Mouse (Mus musculus) hindbrain, postnatal 0 days (tissue): Measurements from ENCODE around the gene Tenm4. TPM values are rescaled to one million over a fixed set of nuclear protein-coding genes. Genes with fewer than 3 reads are reported as not detected.
"Not testable (repeated sequence)": the region's sequence is repeated elsewhere in the genome, so short reads cannot be mapped to it uniquely, and the experiment has no call there.

ENCODE experiments used
- ATAC-seq: fragments of 200-750 bp; cut with Nextera tagmentation; 2 replicates; pipeline ENCODE4 v1.8.0; 2017; ENCODE audit warnings: mild to moderate bottlenecking, moderate TSS enrichment, moderate library complexity
- DNase-seq: peaks from one replicate; pipeline ENCODE4 v3.0.0-alpha.2; 2015; ENCODE audit warnings: low spot score
- H3K27ac ChIP-seq: fragments of 300-500 bp; sonication (generic); 2 replicates; pipeline ENCODE4 v1.5.1; 2014; ENCODE audit warnings: mild to moderate bottlenecking
- H3K27me3 ChIP-seq: fragments of 300-500 bp; sonication (generic); 2 replicates; pipeline ENCODE4 v1.6.1; 2014; ENCODE audit warnings: low read length, mixed read lengths; ENCODE audit not compliant: insufficient read depth
- H3K36me3 ChIP-seq: fragments of 300-500 bp; sonication (generic); 2 replicates; pipeline ENCODE4 v1.6.1; 2014; ENCODE audit warnings: low read length, mixed read lengths; ENCODE audit not compliant: insufficient read depth
- H3K4me1 ChIP-seq: fragments of 300-500 bp; sonication (generic); 2 replicates; pipeline ENCODE4 v1.6.1; 2014; ENCODE audit warnings: antibody characterized with exemption, low read length, mixed read lengths; ENCODE audit not compliant: insufficient read depth
- H3K4me2 ChIP-seq: fragments of 300-500 bp; sonication (generic); 2 replicates; pipeline ENCODE4 v1.6.1; 2014; ENCODE audit warnings: low read depth, mild to moderate bottlenecking, low read length, moderate library complexity, mixed read lengths
- H3K4me3 ChIP-seq: fragments of 300-500 bp; sonication (generic); 2 replicates; pipeline ENCODE4 v1.5.1; 2014; ENCODE audit warnings: low read length
- H3K9ac ChIP-seq: fragments of 300-500 bp; sonication (generic); replicated peaks from 2 replicates; pipeline ENCODE4 v1.6.1; 2014; ENCODE audit warnings: mild to moderate bottlenecking, low read length, moderate library complexity, mixed read lengths
- H3K9me3 ChIP-seq: fragments of 300-500 bp; sonication (generic); 2 replicates; pipeline ENCODE4 v1.6.1; 2016; ENCODE audit warnings: low read length, mixed read lengths
- CTCF ChIP-seq: IDR thresholded peaks from 2 replicates; pipeline ENCODE4 v1.5.1; 2016; ENCODE audit warnings: antibody characterized with exemption, control low read depth, low read depth
- WGBS: fragments of 180-500 bp; shearing (Covaris S2); extraction: QIAGEN DNeasy Blood & Tissue Kit; methylation state at CpG from one replicate; pipeline ENCODE4 v1.1.7; 2014; 5-methylcytosine and 5-hydroxymethylcytosine counted together
- polyA plus RNA-seq: library from polyadenylated mRNA; unstranded; fragments of >200 nt; fragmentation: Nextera tagmentation; extraction: Ambion mirVana; gene quantifications from 2 replicates; pipeline ENCODE4 v1.2.1, GENCODE M21; 2015
- total RNA-seq: library from RNA; depleted of rRNA; stranded (reverse); fragments of >200 nt; gene quantifications from 2 replicates; pipeline ENCODE4 v1.2.3, GENCODE M21; 2014

Tenm4 gene
- total and polyA plus RNA-seq, 2 experiments from 2014 or later, result 24.1 to 49.7 TPM

DNA sequence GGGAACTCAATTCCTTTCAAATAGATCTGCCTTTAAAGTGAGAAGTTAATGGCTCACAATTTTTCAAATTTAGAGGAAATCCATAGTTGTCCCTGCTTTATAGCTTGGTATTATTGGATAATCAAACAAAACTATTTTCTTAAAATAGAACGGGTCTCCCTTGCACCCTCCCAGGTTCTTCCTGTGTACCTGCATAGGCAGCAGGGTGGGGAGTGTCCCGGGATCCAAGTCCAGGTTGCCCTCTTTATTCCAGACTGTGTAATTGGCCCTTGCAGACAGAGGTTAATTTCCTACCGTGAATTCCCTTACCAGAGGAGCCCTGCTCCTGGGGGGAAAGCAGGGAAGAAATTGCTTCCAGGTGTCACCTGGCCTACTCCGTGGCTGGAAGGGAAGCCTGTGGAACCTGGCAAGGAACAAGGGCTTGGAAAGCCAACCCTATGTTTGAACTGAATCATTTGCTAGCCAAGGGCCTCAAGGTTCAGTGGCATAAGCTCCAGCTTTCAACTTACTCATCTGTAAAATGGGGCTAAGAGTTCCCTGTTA is 449.0 kb downstream of the Tenm4 start:
- TF ChIP-seq CTCF, result no peak
- Histone ChIP-seq H3K4me3 (no peak overlapping the region), H3K4me2 (no peak overlapping the region), H3K27me3 (no peaks in the 10 kb centered on the region), H3K27ac (no peak overlapping the region), H3K9me3 (no peaks in the 10 kb centered on the region), H3K36me3 (no peaks in the 10 kb centered on the region), H3K9ac (no peak overlapping the region), H3K4me1 (no peaks in the 10 kb centered on the region)
- ATAC-seq (no peak), DNase-seq (no peak)
- WGBS, result 79% methylated on average over 4 of the region's 4 CpGs

DNA sequence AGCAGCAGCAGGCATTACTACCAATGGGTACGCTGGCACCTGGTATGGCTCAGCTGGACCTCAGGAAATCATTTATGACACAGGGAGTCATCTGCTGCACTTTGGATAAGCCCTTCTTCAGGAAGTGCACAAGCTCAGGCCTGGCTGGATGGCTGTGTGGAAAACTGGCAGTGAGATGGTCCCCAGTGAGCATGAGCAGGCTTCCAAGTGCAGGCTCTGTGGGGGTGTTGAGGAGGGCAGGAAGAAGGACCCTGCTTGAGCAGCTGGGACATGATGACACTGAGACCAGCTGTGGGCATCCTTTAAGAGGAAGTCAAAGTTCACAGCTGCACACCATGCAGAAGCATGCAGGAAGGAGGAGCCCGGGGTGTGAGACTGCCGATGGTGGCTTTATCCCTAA is 455.3 kb downstream of the Tenm4 start:
- Histone ChIP-seq H3K9ac (no peak overlapping the region), H3K4me1 (no peaks in the 10 kb centered on the region), H3K9me3 (no peaks in the 10 kb centered on the region), H3K4me2 (no peak overlapping the region), H3K27me3 (no peaks in the 10 kb centered on the region), H3K27ac (no peak overlapping the region), H3K36me3 (no peaks in the 10 kb centered on the region), H3K4me3 (no peak overlapping the region)
- DNase-seq (no peak), ATAC-seq (no peak)
- no peak for TF ChIP-seq CTCF
- 91% methylated on average over 3 of the region's 3 CpGs for WGBS

DNA sequence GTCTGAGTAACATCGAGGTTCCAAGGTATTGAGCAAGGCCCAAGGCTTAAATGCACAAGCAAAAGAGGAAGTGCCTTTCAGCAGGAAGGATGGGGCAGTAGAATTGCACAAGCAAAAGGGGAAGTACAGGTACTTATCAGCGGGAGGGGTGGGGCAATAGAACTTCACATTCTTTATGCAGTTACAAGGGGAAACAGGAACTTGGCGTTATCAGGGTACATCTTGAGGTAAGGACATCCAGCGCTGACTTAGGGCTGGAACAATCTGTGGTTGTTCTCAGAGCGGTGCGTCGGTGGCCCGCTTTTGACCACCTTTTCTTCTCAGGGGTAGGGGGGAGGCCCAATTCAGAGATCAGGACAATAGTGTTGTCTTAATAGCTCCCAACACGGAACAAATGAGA is 459.5 kb downstream of the Tenm4 start:
- not testable (repeated sequence) for H3K4me2 ChIP-seq, H3K9ac ChIP-seq, H3K9me3 ChIP-seq, H3K27me3 ChIP-seq, ATAC-seq, DNase-seq, H3K4me3 ChIP-seq, H3K27ac ChIP-seq, H3K36me3 ChIP-seq, H3K4me1 ChIP-seq
- 93% methylated on average over 9 of the region's 9 CpGs for WGBS

DNA sequence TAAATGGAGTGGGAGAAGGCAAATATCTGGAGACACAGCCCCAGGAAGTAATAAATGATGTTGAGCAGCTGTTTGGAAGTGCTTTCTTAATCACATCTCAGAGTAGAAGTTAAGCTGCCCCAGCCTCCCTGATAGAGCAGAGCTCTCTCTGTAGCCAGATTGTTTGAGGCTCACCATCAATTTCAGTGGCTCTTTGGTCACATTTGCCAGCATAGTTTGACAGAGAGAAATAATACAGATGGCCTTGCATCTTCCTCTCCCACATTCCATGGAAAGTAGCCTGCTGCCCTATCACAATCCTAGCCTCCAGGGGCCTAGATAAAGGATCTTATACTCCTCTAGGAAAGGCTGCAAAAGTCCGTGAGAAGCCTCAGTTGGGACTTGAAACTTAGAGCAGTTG is 462.0 kb downstream of the Tenm4 start:
- 78% methylated on average over 1 of the region's 1 CpGs for WGBS
- H3K27ac ChIP-seq, result no peak overlapping the region
- no peak overlapping the region for H3K4me2 ChIP-seq
- ATAC-seq, result no peak
- H3K36me3 ChIP-seq, result no peaks in the 10 kb centered on the region
- no peak overlapping the region for H3K4me3 ChIP-seq
- no peak overlapping the region for H3K9ac ChIP-seq
- TF ChIP-seq CTCF, result no peak
- H3K27me3 ChIP-seq, result no peaks in the 10 kb centered on the region
- no peak for DNase-seq
- no peaks in the 10 kb centered on the region for H3K9me3 ChIP-seq
- H3K4me1 ChIP-seq, result no peaks in the 10 kb centered on the region

DNA sequence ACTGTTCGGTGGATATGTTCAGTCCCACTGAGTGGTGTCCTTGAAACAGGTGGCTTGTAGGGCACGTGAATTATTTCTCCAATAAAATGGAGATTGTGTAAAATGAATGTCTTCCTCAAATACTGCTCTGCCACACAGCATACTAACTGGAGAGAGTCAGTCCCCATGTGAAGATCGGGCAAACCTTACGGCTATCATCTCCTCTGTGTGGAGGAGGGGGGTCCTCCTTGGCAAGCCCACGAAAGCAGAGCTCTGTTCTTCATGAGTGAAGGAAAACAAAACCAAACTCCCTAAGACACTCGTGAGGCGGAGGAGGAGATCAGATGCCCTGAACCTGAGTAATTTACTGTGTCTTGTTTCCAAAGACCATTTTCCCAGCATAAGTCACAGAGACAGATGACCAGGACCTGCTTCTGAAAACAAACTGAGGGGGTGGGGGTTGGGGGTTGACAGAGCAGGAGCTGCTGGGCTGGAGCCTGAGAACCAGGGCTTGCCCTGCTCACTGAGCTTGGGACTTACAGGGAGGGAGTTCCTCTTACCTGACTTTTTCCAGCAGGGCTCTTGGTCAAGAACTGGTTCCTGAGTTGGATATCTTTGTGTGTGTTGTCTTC is 464.9 kb downstream of the Tenm4 start:
- H3K4me2 ChIP-seq, result no peak overlapping the region
- no peak overlapping the region for H3K27ac ChIP-seq
- H3K27me3 ChIP-seq, result no peaks in the 10 kb centered on the region
- DNase-seq, result no peak
- TF ChIP-seq CTCF, result no peak
- no peak overlapping the region for H3K9ac ChIP-seq
- no peaks in the 10 kb centered on the region for H3K9me3 ChIP-seq
- ATAC-seq, result no peak
- 57% methylated on average over 7 of the region's 7 CpGs for WGBS
- no peaks in the 10 kb centered on the region for H3K36me3 ChIP-seq
- no peak overlapping the region for H3K4me3 ChIP-seq
- H3K4me1 ChIP-seq, result no peaks in the 10 kb centered on the region

DNA sequence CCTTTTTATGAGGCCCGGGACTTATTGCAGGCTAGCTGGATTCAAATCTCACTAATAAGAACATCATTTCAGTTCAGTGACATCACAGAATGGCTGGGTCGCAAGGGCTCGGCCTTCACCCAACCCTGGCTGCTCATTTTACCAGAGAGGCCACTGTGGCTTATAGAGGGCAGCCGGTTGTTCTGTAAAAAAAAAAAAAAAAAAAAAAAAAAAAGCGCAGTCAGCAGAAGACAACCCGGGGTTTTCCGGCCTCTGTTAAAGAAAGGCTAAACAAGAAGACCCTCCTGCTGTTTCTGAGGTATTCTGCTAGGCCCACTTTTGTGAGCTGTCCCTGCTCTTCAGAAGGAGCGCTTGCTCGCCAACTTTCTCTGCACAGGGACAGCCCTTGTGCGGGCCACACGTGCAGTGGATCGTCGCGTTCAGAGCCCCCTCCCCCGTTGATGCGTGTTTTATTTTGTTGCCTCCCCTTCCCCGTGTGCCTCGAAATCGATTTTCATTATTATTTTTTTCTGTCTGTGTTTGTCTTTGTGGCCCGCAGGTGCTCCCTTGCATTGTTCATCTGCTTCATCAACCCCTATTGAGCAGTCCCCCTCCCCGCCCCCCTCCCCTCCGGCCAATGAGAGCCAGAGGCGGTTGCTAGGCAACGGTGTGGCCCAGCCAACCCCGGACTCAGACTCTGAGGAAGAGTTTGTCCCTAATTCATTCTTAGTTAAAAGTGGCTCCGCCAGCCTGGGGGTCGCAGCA is 472.6 kb downstream of the Tenm4 start:
- Histone ChIP-seq H3K4me2 (peak overlapping the region; percentile 61), H3K4me3 (peak overlapping the region; percentile 36), H3K27ac (no peak overlapping the region), H3K27me3 (no peaks in the 10 kb centered on the region), H3K4me1 (peaks cover 5% of the 10 kb centered on the region; the same call in 1 of the 2 replicates), H3K9ac (no peak overlapping the region), H3K9me3 (no peaks in the 10 kb centered on the region), H3K36me3 (no peaks in the 10 kb centered on the region)
- TF ChIP-seq CTCF, result no peak
- ATAC-seq, result peak; percentile 94
- WGBS, result 2% methylated on average over 26 of the region's 27 CpGs
- peak; percentile 91 for DNase-seq

DNA sequence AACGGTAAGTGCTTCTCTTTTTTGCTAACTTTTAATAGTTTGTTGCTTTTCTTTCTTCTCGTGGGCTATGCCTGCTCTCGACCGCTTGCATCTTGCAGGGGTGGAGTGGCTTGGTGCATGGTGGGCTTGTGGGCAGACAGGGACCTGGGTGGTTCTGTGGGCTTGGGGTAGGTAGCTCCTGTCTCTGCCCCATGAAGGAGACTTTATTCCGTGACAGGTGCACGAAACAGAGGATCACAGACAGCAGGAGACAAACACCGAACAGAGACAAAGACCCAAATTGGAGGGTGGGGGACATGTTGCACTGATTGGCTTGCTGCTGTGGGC is 473.1 kb downstream of the Tenm4 start:
- Histone ChIP-seq H3K4me2 (peak overlapping the region; percentile 61), H3K27ac (no peak overlapping the region), H3K4me1 (peaks cover 5% of the 10 kb centered on the region; the same call in 1 of the 2 replicates), H3K9ac (no peak overlapping the region), H3K9me3 (no peaks in the 10 kb centered on the region), H3K4me3 (peak overlapping the region; percentile 36), H3K27me3 (no peaks in the 10 kb centered on the region), H3K36me3 (no peaks in the 10 kb centered on the region)
- ATAC-seq, result peak; percentile 74
- no peak for TF ChIP-seq CTCF
- no peak for DNase-seq
- 7% methylated on average over 7 of the region's 7 CpGs for WGBS
